In genomic region chr2:140669786-140670185, GRCm38 (mm10) we compare ENCODE assay signal across 8 mouse cellular contexts. TPM values are rescaled to one million over a fixed set of nuclear protein-coding genes. Genes with fewer than 3 reads are reported as not detected.
A peak's percentile ranks its signal among the peaks of the same experiment; 100 is the strongest.
DNase-seq lines count a peak whose midpoint lies in the region; ATAC-seq and TF ChIP-seq lines count a peak whose summit lies in the region.

No protein-coding gene starts in this region.

- peak overlapping the region; percentile 62 for H3K4me2 ChIP-seq in neural tube, embryonic 11.5 days (ENCODE audit: low read depth)

- TF ChIP-seq CTCF in gastrocnemius, adult 2 months (IDR thresholded peaks at IDR 0.05): no peak

- no peaks in the 10 kb centered on the region for H3K36me3 ChIP-seq in neural tube, embryonic 11.5 days (ENCODE audit: control insufficient read depth, insufficient read depth, low read length)
- peaks cover 4% of the 10 kb centered on the region; the same call in 1 of the 2 replicates for H3K36me3 ChIP-seq in midbrain, embryonic 10.5 days

- H3K27ac ChIP-seq in gastrocnemius, adult 2 months: no peak overlapping the region
- H3K27ac ChIP-seq in neural tube, embryonic 11.5 days (ENCODE audit: low read depth, low read length): no peak overlapping the region
- peak overlapping the region; percentile 92 for H3K27ac ChIP-seq in midbrain, embryonic 10.5 days (replicated peaks)

- no peaks in the 10 kb centered on the region for H3K9me3 ChIP-seq in neural tube, embryonic 11.5 days (ENCODE audit: control insufficient read depth, low read length)
- no peaks in the 10 kb centered on the region for H3K9me3 ChIP-seq in midbrain, embryonic 10.5 days (replicated peaks)

- intact Hi-C loops in gastrocnemius, adult 2 months (cut with DNase I): no loop called here

- peaks cover 19% of the 10 kb centered on the region for H3K4me1 ChIP-seq in neural tube, embryonic 11.5 days (ENCODE audit: control insufficient read depth, insufficient read depth, low read length)
- H3K4me1 ChIP-seq in midbrain, embryonic 10.5 days: peaks cover 42% of the 10 kb centered on the region

- peak overlapping the region; percentile 72 for H3K4me3 ChIP-seq in gastrocnemius, adult 2 months
- peak overlapping the region; percentile 57 for H3K4me3 ChIP-seq in neural tube, embryonic 11.5 days (ENCODE audit: low read depth, low read length)
- peak overlapping the region; percentile 66 for H3K4me3 ChIP-seq in midbrain, embryonic 10.5 days

- no peak for DNase-seq in gastrocnemius, adult 2 months
- DNase-seq in gastrocnemius, postnatal 25 days: no peak
- no peak for DNase-seq in neural tube, embryonic 11.5 days (ENCODE audit: low spot score)
- no peak for DNase-seq in neural tube, embryonic 10.5 days (ENCODE audit: extremely low spot score, low spot score)
- no peak for DNase-seq in midbrain, embryonic 10.5 days (ENCODE audit: low spot score)
- no peak for DNase-seq in ovary, postnatal 14 days (ENCODE audit: low spot score)
- no peak for DNase-seq in left cerebral cortex, adult 9 months (ENCODE audit: low spot score in 2 of 2)

- no peak for ATAC-seq in neural tube, embryonic 11.5 days (ENCODE audit: insufficient read depth, low FRiP score, low TSS enrichment)
- ATAC-seq in frontal cortex, adult (ENCODE audit: low TSS enrichment): no peak

- no peaks in the 10 kb centered on the region for H3K27me3 ChIP-seq in neural tube, embryonic 11.5 days (ENCODE audit: control insufficient read depth, insufficient read depth, low read length)
- peaks cover 17% of the 10 kb centered on the region for H3K27me3 ChIP-seq in midbrain, embryonic 10.5 days (ENCODE audit: low read depth, poor library complexity, severe bottlenecking)

- no peak overlapping the region for H3K9ac ChIP-seq in neural tube, embryonic 11.5 days (ENCODE audit: low read length)

- 31% methylated on average over 2 of the region's 2 CpGs for WGBS in neural tube, embryonic 11.5 days
- WGBS in midbrain, embryonic 10.5 days: 16% methylated on average over 2 of the region's 2 CpGs

RNA-seq across cellular contexts. Expression of gene Flrt3, which starts 1.5 kb away (rescaled TPM):
- total RNA-seq in gastrocnemius, adult 2 months (2021): under 1 TPM; 0.23 to 0.33 TPM
- under 1 TPM; 0.36 to 0.51 TPM for total RNA-seq in gastrocnemius, postnatal 25 days (2021)
- polyA plus RNA-seq in neural tube, embryonic 11.5 days (2014; fragmentation: Nextera tagmentation; extraction: Ambion mirVana): 46.3 and 53.4 TPM in 2 replicates
- 71.3 and 72.2 TPM in 2 replicates for polyA plus RNA-seq in midbrain, embryonic 10.5 days (2016; fragmentation: Nextera tagmentation; extraction: Ambion mirVana)
